ENCODE assay signal across 15 mouse cellular contexts in the genomic region with DNA sequence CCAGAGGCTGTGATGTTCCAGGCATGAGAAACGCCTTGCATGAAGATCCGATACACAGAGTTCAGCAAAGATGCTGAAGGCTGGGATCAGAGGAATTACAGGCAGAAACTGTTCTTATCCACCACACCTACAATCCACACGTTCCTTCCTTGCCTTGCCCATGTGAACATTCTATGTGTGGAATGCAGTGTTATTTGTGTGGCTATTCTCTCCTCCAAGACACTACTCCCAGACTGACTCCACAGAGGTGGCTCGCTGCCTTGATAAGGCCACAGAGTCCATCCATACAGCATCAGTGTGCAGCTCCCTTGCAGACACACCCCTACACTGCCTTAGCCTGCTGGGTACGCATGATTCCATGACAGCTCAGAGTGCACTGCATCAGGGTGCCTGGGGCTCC.
"Had no signal": no experiment of that assay in that cellular context is flagged by ENCODE, and none has a peak within 500 bp of the region (broad histone marks: within the 10 kb centered on the region; RNA-seq: fewer than 3 reads in every experiment).

No protein-coding gene starts in this region.

- H3K4me2 ChIP-seq: liver, embryonic 13.5 days; liver, embryonic 15.5 days; lung, embryonic 15.5 days; midbrain, embryonic 11.5 days; midbrain, embryonic 13.5 days; midbrain, embryonic 15.5 days; neural tube, embryonic 12.5 days; stomach, embryonic 15.5 days had no signal

- H3K27me3 ChIP-seq: liver, embryonic 13.5 days; liver, embryonic 15.5 days; lung, embryonic 15.5 days; stomach, embryonic 15.5 days had no signal

- ATAC-seq: liver, postnatal 0 days; midbrain, embryonic 13.5 days; midbrain, embryonic 15.5 days had no signal

- H3K9me3 ChIP-seq: liver, embryonic 13.5 days; liver, embryonic 15.5 days; lung, embryonic 15.5 days; midbrain, embryonic 13.5 days; midbrain, embryonic 15.5 days; neural tube, embryonic 12.5 days; stomach, embryonic 15.5 days had no signal

- H3K9ac ChIP-seq: liver, embryonic 13.5 days; liver, embryonic 15.5 days; liver, postnatal 0 days; lung, embryonic 15.5 days; midbrain, embryonic 13.5 days; midbrain, embryonic 15.5 days; neural tube, embryonic 12.5 days; stomach, embryonic 15.5 days had no signal

- H3K4me3 ChIP-seq: liver, embryonic 13.5 days; liver, embryonic 15.5 days; lung, embryonic 15.5 days; midbrain, embryonic 13.5 days; midbrain, embryonic 15.5 days; neural tube, embryonic 12.5 days; stomach, embryonic 15.5 days had no signal

- H3K27ac ChIP-seq: liver, embryonic 13.5 days; liver, embryonic 15.5 days; lung, embryonic 15.5 days; macrophage; midbrain, embryonic 13.5 days; midbrain, embryonic 15.5 days; neural tube, embryonic 12.5 days; stomach, embryonic 15.5 days; stomach, postnatal 0 days had no signal

- H3K36me3 ChIP-seq: liver, embryonic 13.5 days; liver, embryonic 15.5 days; lung, embryonic 15.5 days; midbrain, embryonic 13.5 days; midbrain, embryonic 15.5 days; neural tube, embryonic 12.5 days; stomach, embryonic 15.5 days had no signal

- DNase-seq: liver, embryonic 13.5 days; liver, postnatal 0 days; right cerebral cortex, postnatal 14 days; thymus, adult 2 months; thymus, postnatal 25 days; thymus, postnatal 4 days had no signal

- H3K4me1 ChIP-seq: liver, embryonic 13.5 days; liver, embryonic 15.5 days; midbrain, embryonic 15.5 days; neural tube, embryonic 12.5 days had no signal
